8 mouse cellular contexts compared by ENCODE assay signal in the genomic region with DNA sequence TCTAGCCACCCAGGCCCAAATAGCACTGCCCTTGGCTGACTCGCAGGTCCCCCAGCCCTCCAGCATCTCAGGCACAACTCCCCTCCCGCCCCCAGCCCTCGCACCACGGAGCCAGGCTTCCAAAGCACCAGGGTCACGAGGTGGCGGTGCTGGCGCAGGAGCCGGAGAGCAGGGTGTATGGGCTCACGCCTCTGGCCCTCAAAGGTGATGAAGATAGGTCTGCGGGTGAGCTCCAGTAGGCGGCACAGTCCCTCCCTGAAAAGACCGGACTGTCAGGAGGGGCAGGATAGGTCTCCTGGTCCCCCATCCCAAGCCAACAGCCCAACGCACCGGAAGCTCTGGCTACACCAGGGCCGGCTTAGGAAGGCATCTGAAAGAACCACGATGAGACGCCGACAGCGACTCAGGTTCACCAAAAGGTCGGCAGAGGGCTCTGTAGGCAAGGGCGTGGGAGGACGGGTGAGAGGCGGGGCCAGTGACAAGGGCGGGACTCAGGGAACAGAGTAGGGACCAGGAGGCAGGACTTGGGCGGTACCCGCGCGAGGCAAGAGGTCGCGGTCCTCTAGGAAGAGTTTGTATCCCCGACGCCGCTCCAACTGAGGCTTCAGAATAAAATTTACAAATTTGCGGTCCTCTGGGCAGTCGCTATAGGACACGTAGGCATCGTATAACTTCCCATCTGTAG. TPM values are rescaled to one million over a fixed set of nuclear protein-coding genes. Genes with fewer than 3 reads are reported as not detected.
DNase-seq lines count a peak whose midpoint lies in the region; ATAC-seq and TF ChIP-seq lines count a peak whose summit lies in the region.

No protein-coding gene starts in this region.

- TF ChIP-seq POLR2A in myocyte (IDR thresholded peaks at IDR 0.05; ENCODE audit: insufficient read length, low read depth), result peak; percentile 27

- H3K36me3 ChIP-seq in embryonic facial prominence, embryonic 10.5 days (replicated peaks), result 0 out of 2 replicates have a peak, but pooled peaks cover 5% of the 10 kb centered on the region
- peaks cover 31% of the 10 kb centered on the region for H3K36me3 ChIP-seq in intestine, postnatal 0 days (ENCODE audit: control insufficient read depth, insufficient read depth)
- H3K36me3 ChIP-seq in liver, embryonic 12.5 days, result peaks cover 4% of the 10 kb centered on the region; the same call in 1 of the 2 replicates
- no peaks in the 10 kb centered on the region for H3K36me3 ChIP-seq in myocyte (ENCODE audit: control insufficient read depth, insufficient read depth)
- no peaks in the 10 kb centered on the region for H3K36me3 ChIP-seq in stomach, embryonic 16.5 days (ENCODE audit: control insufficient read depth, insufficient read depth, low read length)

- H3K4me1 ChIP-seq in embryonic facial prominence, embryonic 10.5 days, result peaks cover 46% of the 10 kb centered on the region
- H3K4me1 ChIP-seq in intestine, postnatal 0 days (replicated peaks; ENCODE audit: control insufficient read depth, insufficient read depth, low read length), result no peaks in the 10 kb centered on the region; the same call in 1 of the 2 replicates
- peaks cover 62% of the 10 kb centered on the region for H3K4me1 ChIP-seq in liver, embryonic 12.5 days
- peaks cover 9% of the 10 kb centered on the region for H3K4me1 ChIP-seq in stomach, embryonic 16.5 days (ENCODE audit: control insufficient read depth, insufficient read depth, low read length)

- H3K27ac ChIP-seq in embryonic facial prominence, embryonic 10.5 days (replicated peaks), result peak overlapping the region; percentile 52; the same call in 1 of the 2 replicates
- no peak overlapping the region for H3K27ac ChIP-seq in intestine, postnatal 0 days (ENCODE audit: low read depth, low read length)
- H3K27ac ChIP-seq in liver, embryonic 12.5 days, result peak overlapping the region; percentile 57
- H3K27ac ChIP-seq in stomach, embryonic 16.5 days (ENCODE audit: low read length), result no peak overlapping the region

- WGBS in embryonic facial prominence, embryonic 10.5 days, result 6% methylated on average over 37 of the region's 37 CpGs
- 9% methylated on average over 37 of the region's 37 CpGs for WGBS in intestine, postnatal 0 days
- WGBS in liver, embryonic 12.5 days (ENCODE audit: insufficient replicate concordance), result 12% methylated on average over 37 of the region's 37 CpGs
- WGBS in stomach, embryonic 16.5 days, result 10% methylated on average over 37 of the region's 37 CpGs

- no peaks in the 10 kb centered on the region for H3K9me3 ChIP-seq in embryonic facial prominence, embryonic 10.5 days
- H3K9me3 ChIP-seq in intestine, postnatal 0 days (ENCODE audit: control insufficient read depth), result no peaks in the 10 kb centered on the region
- H3K9me3 ChIP-seq in liver, embryonic 12.5 days (replicated peaks), result no peaks in the 10 kb centered on the region
- H3K9me3 ChIP-seq in stomach, embryonic 16.5 days (replicated peaks; ENCODE audit: control insufficient read depth, low read length), result no peaks in the 10 kb centered on the region

- H3K4me3 ChIP-seq in embryonic facial prominence, embryonic 10.5 days, result peak overlapping the region; percentile 45
- H3K4me3 ChIP-seq in intestine, postnatal 0 days (ENCODE audit: low read depth, low read length), result no peak overlapping the region
- peak overlapping the region; percentile 37 for H3K4me3 ChIP-seq in liver, embryonic 12.5 days
- no peak overlapping the region for H3K4me3 ChIP-seq in myocyte
- H3K4me3 ChIP-seq in stomach, embryonic 16.5 days (replicated peaks; ENCODE audit: low read length), result peak overlapping the region; percentile 12; the same call in 1 of the 2 replicates

- peak; percentile 72 for ATAC-seq in intestine, postnatal 0 days
- peak; percentile 90 for ATAC-seq in liver, embryonic 12.5 days
- peak; percentile 88; the same call in 1 of the 2 replicates for ATAC-seq in stomach, embryonic 16.5 days (ENCODE audit: insufficient read depth, low FRiP score)

- H3K79me2 ChIP-seq in myocyte (ENCODE audit: control insufficient read depth, insufficient read depth), result no peaks in the 10 kb centered on the region

- H3K4me2 ChIP-seq in intestine, postnatal 0 days (replicated peaks; ENCODE audit: low read depth), result peak overlapping the region; percentile 53
- H3K4me2 ChIP-seq in liver, embryonic 12.5 days, result peak overlapping the region; percentile 66
- H3K4me2 ChIP-seq in myocyte (ENCODE audit: low read depth), result peak overlapping the region; percentile 69
- H3K4me2 ChIP-seq in stomach, embryonic 16.5 days (ENCODE audit: low read depth, low read length), result peak overlapping the region; percentile 51

- H3K27me3 ChIP-seq in embryonic facial prominence, embryonic 10.5 days (replicated peaks; ENCODE audit: low read depth, poor library complexity, severe bottlenecking), result peaks cover 88% of the 10 kb centered on the region
- no peaks in the 10 kb centered on the region for H3K27me3 ChIP-seq in intestine, postnatal 0 days (replicated peaks; ENCODE audit: control insufficient read depth, insufficient read depth, low read length)
- peaks cover 45% of the 10 kb centered on the region for H3K27me3 ChIP-seq in liver, embryonic 12.5 days (replicated peaks)
- no peaks in the 10 kb centered on the region for H3K27me3 ChIP-seq in myocyte (ENCODE audit: control insufficient read depth, insufficient read depth, insufficient read length)
- peaks cover 6% of the 10 kb centered on the region; the same call in 1 of the 2 replicates for H3K27me3 ChIP-seq in stomach, embryonic 16.5 days (ENCODE audit: control insufficient read depth, insufficient read depth, low read length)

- TF ChIP-seq CTCF in intestine, postnatal 0 days (IDR thresholded peaks at IDR 0.05; ENCODE audit: low read depth), result peak; percentile 93

- no peak overlapping the region for H3K9ac ChIP-seq in intestine, postnatal 0 days (ENCODE audit: low read depth, low read length)
- peak overlapping the region; percentile 54 for H3K9ac ChIP-seq in liver, embryonic 12.5 days
- peak overlapping the region; percentile 24; the same call in 1 of the 2 replicates for H3K9ac ChIP-seq in stomach, embryonic 16.5 days (ENCODE audit: low read length)

- no peak overlapping the region for H3ac ChIP-seq in myocyte (ENCODE audit: control insufficient read depth, insufficient read length)

- peak; percentile 58 for DNase-seq in 416B (ENCODE audit: low read depth)
- DNase-seq in adrenal gland, adult 2 months, result peak; percentile 94
- DNase-seq in embryonic facial prominence, embryonic 10.5 days (ENCODE audit: low spot score), result peak; percentile 87
- peak; percentile 89 to 92 for DNase-seq in heart, adult 18-20 months

RNA-seq across cellular contexts. Expression of gene Sigirr, which starts 8.2 kb away (rescaled TPM):
- 1 to 10 TPM; 2.8 to 5.3 TPM for total RNA-seq in adrenal gland, adult 2 months (2021)
- polyA plus RNA-seq in adrenal gland, adult 2 months (2012; rRNA removed), result 6.7 and 8.7 TPM in 2 replicates
- 2.2 and 2.3 TPM in 2 replicates for polyA plus RNA-seq in embryonic facial prominence, embryonic 10.5 days (2016; fragmentation: Nextera tagmentation; extraction: Ambion mirVana)
- total RNA-seq in heart, adult 18-20 months (2021), result 1 to 10 TPM; 4.2 to 4.7 TPM
- 42.1 and 43.2 TPM in 2 replicates for polyA plus RNA-seq in intestine, postnatal 0 days (2015; fragmentation: Nextera tagmentation; extraction: Ambion mirVana)
- polyA plus RNA-seq in liver, embryonic 12.5 days (2016; fragmentation: Nextera tagmentation; extraction: Ambion mirVana), result 16.0 and 16.5 TPM in 2 replicates
- polyA plus RNA-seq in myocyte (2012; fragmentation: generic; extraction: Trizol), result 4.8 TPM
- polyA plus RNA-seq in stomach, embryonic 16.5 days (2015; fragmentation: Nextera tagmentation; extraction: Ambion mirVana), result 14.1 and 14.7 TPM in 2 replicates

RNA-seq across cellular contexts. Expression of gene Pkp3, which starts 14.2 kb away (rescaled TPM):
- 1 to 10 TPM in 1 of 2 experiments, under 1 TPM in 1; 0.89 to 1.5 TPM for total RNA-seq in adrenal gland, adult 2 months (2021)
- polyA plus RNA-seq in adrenal gland, adult 2 months (2012; rRNA removed), result 0.68 and 1.4 TPM in 2 replicates
- polyA plus RNA-seq in embryonic facial prominence, embryonic 10.5 days (2016; fragmentation: Nextera tagmentation; extraction: Ambion mirVana), result 9.4 and 9.6 TPM in 2 replicates
- total RNA-seq in heart, adult 18-20 months (2021), result 1 to 10 TPM in 1 of 2 experiments, under 1 TPM in 1; 0.37 to 1.6 TPM
- polyA plus RNA-seq in intestine, postnatal 0 days (2015; fragmentation: Nextera tagmentation; extraction: Ambion mirVana), result 35.3 and 38.6 TPM in 2 replicates
- polyA plus RNA-seq in liver, embryonic 12.5 days (2016; fragmentation: Nextera tagmentation; extraction: Ambion mirVana), result 0.71 and 1.1 TPM in 2 replicates
- polyA plus RNA-seq in myocyte (2012; fragmentation: generic; extraction: Trizol), result 0.25 TPM
- 74.2 and 103 TPM in 2 replicates for polyA plus RNA-seq in stomach, embryonic 16.5 days (2015; fragmentation: Nextera tagmentation; extraction: Ambion mirVana)

RNA-seq across cellular contexts. Expression of gene Ano9, which starts 25.4 kb away (rescaled TPM):
- under 1 TPM in 1 of 2 experiments, not detected in 1; 0.17 TPM for total RNA-seq in adrenal gland, adult 2 months (2021)
- polyA plus RNA-seq in adrenal gland, adult 2 months (2012; rRNA removed), result 0.17 and 0.25 TPM in 2 replicates
- polyA plus RNA-seq in embryonic facial prominence, embryonic 10.5 days (2016; fragmentation: Nextera tagmentation; extraction: Ambion mirVana), result 1.8 and 2.5 TPM in 2 replicates
- not detected for total RNA-seq in heart, adult 18-20 months (2021)
- 46.8 and 50.1 TPM in 2 replicates for polyA plus RNA-seq in intestine, postnatal 0 days (2015; fragmentation: Nextera tagmentation; extraction: Ambion mirVana)
- polyA plus RNA-seq in liver, embryonic 12.5 days (2016; fragmentation: Nextera tagmentation; extraction: Ambion mirVana), result 0.15 and 0.19 TPM in 2 replicates
- not detected for polyA plus RNA-seq in myocyte (2012; fragmentation: generic; extraction: Trizol)
- polyA plus RNA-seq in stomach, embryonic 16.5 days (2015; fragmentation: Nextera tagmentation; extraction: Ambion mirVana), result 22.5 and 26.2 TPM in 2 replicates

RNA-seq across cellular contexts. Expression of gene Ptdss2, which starts 30.0 kb away (rescaled TPM):
- 10 to 100 TPM; 27.7 to 37.9 TPM for total RNA-seq in adrenal gland, adult 2 months (2021)
- polyA plus RNA-seq in adrenal gland, adult 2 months (2012; rRNA removed), result 38.2 and 41.7 TPM in 2 replicates
- 77.8 and 83.8 TPM in 2 replicates for polyA plus RNA-seq in embryonic facial prominence, embryonic 10.5 days (2016; fragmentation: Nextera tagmentation; extraction: Ambion mirVana)
- 10 to 100 TPM; 28.1 to 30.3 TPM for total RNA-seq in heart, adult 18-20 months (2021)
- polyA plus RNA-seq in intestine, postnatal 0 days (2015; fragmentation: Nextera tagmentation; extraction: Ambion mirVana), result 36.6 and 37.7 TPM in 2 replicates
- polyA plus RNA-seq in liver, embryonic 12.5 days (2016; fragmentation: Nextera tagmentation; extraction: Ambion mirVana), result 159 and 164 TPM in 2 replicates
- polyA plus RNA-seq in myocyte (2012; fragmentation: generic; extraction: Trizol), result 28.0 TPM
- 56.0 and 59.4 TPM in 2 replicates for polyA plus RNA-seq in stomach, embryonic 16.5 days (2015; fragmentation: Nextera tagmentation; extraction: Ambion mirVana)

RNA-seq across cellular contexts. Expression of gene B4galnt4, which starts 31.3 kb away (rescaled TPM):
- total RNA-seq in adrenal gland, adult 2 months (2021), result 1 to 10 TPM; 1.4 to 3.0 TPM
- 1.7 and 5.1 TPM in 2 replicates for polyA plus RNA-seq in adrenal gland, adult 2 months (2012; rRNA removed)
- 26.5 and 27.7 TPM in 2 replicates for polyA plus RNA-seq in embryonic facial prominence, embryonic 10.5 days (2016; fragmentation: Nextera tagmentation; extraction: Ambion mirVana)
- not detected for total RNA-seq in heart, adult 18-20 months (2021)
- 1.9 and 2.9 TPM in 2 replicates for polyA plus RNA-seq in intestine, postnatal 0 days (2015; fragmentation: Nextera tagmentation; extraction: Ambion mirVana)
- 1.9 and 2.3 TPM in 2 replicates for polyA plus RNA-seq in liver, embryonic 12.5 days (2016; fragmentation: Nextera tagmentation; extraction: Ambion mirVana)
- polyA plus RNA-seq in myocyte (2012; fragmentation: generic; extraction: Trizol), result 0.46 TPM
- 4.9 and 5.1 TPM in 2 replicates for polyA plus RNA-seq in stomach, embryonic 16.5 days (2015; fragmentation: Nextera tagmentation; extraction: Ambion mirVana)

Comparison
In these comparisons a context has a peak if more than half of its experiments do, and no peak if none do; other contexts are left out.
1. H3K27ac ChIP-seq: peak in embryonic facial prominence, embryonic 10.5 days (single experiment) and liver, embryonic 12.5 days (single experiment); none in intestine, postnatal 0 days (single experiment) and stomach, embryonic 16.5 days (single experiment).
2. H3K4me3 ChIP-seq: peak in embryonic facial prominence, embryonic 10.5 days (single experiment), liver, embryonic 12.5 days (single experiment) and stomach, embryonic 16.5 days (single experiment); none in intestine, postnatal 0 days (single experiment) and myocyte (single experiment).
3. Peak in every context shown above with its lines, with median percentiles within 50 percentile points of each other: DNase-seq, ATAC-seq and H3K4me2 ChIP-seq.